Mouse (Mus musculus): ENCODE data around the gene Atf3.

Atf3 gene

DNA sequence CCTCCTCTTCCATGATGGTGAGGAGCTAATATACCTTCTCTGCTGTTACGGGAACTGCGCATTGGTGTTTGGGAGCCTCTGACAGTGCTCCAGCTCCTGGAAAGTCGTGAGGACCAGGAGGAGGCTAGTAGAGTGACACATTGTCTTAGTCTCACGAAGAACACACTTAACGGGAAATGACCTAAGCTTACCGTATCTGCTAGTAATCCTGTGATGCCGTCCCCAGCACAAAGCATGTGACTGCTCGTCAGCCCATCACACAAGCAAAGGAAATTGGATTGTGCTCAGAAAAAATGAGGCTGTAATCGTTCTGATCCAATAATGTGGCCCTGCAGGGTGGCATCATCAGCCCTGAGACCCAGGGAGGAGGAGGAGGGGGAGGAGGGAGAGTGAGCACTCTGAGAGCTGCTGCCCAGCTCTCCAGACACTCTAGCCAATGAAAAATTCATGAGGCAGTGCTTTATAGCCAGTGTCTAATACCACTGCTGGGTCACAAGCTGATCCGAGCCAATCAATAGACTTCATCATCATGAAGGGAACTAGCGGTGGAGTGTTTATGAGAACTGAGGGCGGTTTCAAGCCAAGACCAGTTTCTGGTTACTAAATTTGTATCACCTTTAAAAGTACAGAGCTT lies 24.3 kb upstream of the Atf3 start:
- no peak for TF ChIP-seq GATA4 (IDR thresholded peaks at IDR 0.05; ENCODE audit: insufficient replicate concordance, low read length)

GRCm38 (mm10) chr1:191241574-191241973 lies 23.7 kb upstream of the Atf3 start:
- no peak for TF ChIP-seq GATA4 (IDR thresholded peaks at IDR 0.05; ENCODE audit: insufficient replicate concordance, low read length)

GRCm38 (mm10) chr1:191239602-191240001 lies 21.8 kb upstream of the Atf3 start:
- TF ChIP-seq GATA4 (IDR thresholded peaks at IDR 0.05; ENCODE audit: insufficient replicate concordance, low read length) = no peak

DNA sequence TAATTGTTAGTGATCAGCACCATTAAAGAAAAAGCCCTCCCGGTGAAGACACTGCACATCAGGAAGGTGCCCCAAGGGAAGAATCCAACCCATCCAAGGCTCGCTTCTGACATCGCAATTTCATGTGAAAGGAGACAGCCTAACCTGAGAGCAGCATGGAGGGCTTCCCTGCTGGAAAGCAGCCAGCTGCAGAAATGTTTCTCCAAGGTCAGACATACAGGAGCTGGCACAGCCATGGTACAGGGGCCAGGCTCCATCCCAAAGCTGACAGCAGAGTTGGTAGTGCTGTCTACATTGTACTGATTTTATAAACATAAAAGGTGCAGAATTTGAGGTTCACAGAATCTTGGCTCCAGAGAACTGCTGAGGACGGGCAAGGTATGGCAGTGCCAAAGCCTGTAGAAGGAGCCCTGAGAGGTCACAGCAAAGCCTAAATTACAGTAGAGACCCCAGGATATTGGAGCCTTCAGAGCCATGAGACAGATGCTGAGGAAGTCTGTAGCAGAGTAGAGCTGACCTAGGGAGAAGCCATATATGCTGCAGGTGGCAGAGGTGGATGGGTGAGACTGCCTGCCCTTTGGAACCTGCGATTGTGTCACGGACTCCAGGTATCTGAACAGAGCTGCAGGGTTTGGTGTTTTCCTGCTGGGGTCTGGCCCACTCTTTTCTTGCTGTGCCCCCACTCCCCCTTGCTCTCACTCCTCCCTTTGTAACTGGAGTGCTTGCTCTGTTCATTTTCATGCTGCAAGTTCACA lies 18.1 kb upstream of the Atf3 start:
- TF ChIP-seq GATA4 (IDR thresholded peaks at IDR 0.05; ENCODE audit: insufficient replicate concordance, low read length) = no peak

DNA sequence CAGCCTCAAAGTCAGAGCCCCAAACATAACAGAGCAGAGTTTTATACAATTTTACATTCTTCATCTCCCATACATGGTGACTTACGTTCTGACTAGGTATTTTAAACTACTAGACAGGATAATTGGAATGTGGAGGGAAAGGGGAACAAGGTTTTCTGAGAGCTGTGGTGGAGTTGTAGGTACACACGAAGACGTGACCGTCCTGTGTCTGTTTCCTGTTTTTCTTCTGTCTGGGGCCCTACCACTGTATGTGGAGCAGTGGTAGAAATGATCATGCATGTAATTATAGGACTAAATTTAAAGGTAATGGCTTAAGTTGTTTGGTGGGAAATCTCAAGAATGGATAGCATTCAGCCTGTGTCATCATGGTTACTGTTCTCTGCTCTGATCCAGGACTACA lies 17.0 kb upstream of the Atf3 start:
- no peak for TF ChIP-seq GATA4 (IDR thresholded peaks at IDR 0.05; ENCODE audit: insufficient replicate concordance, low read length)

- no peak for TF ChIP-seq GATA4 (IDR thresholded peaks at IDR 0.05; ENCODE audit: insufficient replicate concordance, low read length)
Observed at GRCm38 (mm10) chr1:191230355-191230931, 12.6 kb upstream of the Atf3 start.

GRCm38 (mm10) chr1:191226570-191226969 lies 8.7 kb upstream of the Atf3 start:
- no peak for TF ChIP-seq GATA4 (IDR thresholded peaks at IDR 0.05; ENCODE audit: insufficient replicate concordance, low read length)

DNA sequence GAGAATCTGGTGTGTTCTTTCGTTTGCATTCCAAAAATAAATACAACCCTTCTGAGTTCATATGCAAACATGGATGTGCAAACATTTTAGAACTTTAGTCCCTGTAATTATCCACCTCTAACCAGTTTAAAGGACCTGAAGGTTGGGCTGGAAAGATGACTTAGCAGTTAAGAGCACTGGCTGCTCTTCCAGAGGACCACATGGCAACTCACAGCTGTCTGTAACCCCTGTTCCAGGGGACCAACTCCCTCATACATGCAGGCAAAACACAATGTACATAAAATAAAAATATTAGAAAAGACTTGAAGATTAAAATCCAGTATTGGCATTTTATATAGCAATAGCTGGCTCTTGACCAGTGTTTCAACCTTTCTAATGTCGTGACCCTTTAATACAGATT lies 7.9 kb upstream of the Atf3 start:
- TF ChIP-seq GATA4 (IDR thresholded peaks at IDR 0.05; ENCODE audit: insufficient replicate concordance, low read length) = no peak

DNA sequence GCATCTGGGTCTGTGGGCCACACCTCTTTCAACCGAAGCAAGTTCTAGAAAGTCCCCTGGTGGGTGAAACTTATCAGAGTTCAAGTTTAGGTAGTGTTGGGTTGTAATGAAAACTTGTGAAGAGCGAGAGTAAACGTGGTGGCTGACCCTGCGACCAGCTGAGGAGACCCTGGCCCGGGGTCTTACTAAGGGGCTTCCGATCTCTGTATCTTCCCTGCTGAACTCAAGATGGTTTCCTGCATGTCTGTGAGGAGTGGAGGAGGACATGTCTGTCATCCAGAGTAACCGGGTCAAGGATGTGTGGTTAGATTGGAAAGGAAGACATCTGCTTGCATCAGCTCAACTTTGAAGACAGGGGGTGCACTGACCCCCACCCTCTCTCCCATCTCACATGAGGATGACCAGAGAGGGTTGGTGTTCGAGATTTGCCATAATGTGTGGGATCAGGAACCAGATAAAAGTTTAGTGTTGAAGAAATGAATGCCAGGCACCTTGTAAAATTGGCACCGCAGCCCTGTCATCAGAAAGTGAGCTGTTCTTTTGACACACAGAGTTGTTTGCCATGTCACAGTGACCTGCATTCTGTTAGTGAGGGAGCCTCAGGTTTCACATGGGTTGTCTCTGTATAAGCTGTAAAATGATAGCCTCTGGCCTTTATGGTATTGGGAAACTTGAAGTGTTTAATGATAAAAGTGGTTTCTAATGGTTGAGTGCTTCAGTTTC lies 7.3 kb upstream of the Atf3 start:
- TF ChIP-seq GATA4 (IDR thresholded peaks at IDR 0.05; ENCODE audit: insufficient replicate concordance, low read length) = no peak

GRCm38 (mm10) chr1:191224302-191224980 lies 6.6 kb upstream of the Atf3 start:
- peak; percentile 5; the same call in 1 of the 2 replicates for TF ChIP-seq GATA4 (IDR thresholded peaks at IDR 0.05; ENCODE audit: insufficient replicate concordance, low read length)

DNA sequence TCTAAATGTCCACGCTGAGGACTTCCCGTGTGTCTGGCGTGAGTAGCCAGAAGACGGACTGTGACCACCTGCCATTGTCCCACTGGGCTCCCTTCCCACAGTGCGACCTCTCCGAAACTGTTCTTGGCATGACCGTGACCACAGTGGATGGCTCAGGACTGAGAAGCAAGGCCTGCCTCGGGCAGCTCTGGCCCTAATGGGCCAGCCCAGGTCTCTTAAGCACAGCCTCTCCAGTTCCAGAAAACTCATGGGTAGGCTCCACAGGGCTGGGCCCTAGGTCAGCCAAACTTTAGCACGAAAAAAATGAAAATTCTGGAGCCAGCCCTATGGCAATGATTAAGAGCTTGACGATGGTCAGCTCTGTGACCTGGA lies 6.1 kb upstream of the Atf3 start:
- TF ChIP-seq GATA4 (IDR thresholded peaks at IDR 0.05; ENCODE audit: insufficient replicate concordance, low read length) = no peak

DNA sequence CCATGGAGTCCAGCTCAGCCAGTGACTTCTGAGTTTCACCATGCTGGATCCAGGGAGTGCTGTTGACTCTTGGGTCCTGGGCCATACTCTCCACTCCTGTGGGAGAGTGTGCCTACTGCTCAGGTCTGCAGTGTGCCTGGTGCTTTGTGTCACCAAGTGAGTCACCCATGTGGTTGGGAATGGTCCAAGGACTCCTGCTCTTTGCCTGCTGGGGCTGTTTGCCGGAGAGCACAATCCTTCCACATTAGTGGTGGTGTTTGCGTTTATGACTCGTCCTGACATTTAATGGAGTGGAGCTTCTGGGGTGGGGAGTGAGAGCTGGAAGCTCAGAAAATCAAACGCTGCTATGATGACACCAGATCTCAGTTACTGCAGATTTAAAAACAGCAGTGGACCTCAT lies 4.2 kb upstream of the Atf3 start:
- TF ChIP-seq GATA4 (IDR thresholded peaks at IDR 0.05; ENCODE audit: insufficient replicate concordance, low read length) = no peak

DNA sequence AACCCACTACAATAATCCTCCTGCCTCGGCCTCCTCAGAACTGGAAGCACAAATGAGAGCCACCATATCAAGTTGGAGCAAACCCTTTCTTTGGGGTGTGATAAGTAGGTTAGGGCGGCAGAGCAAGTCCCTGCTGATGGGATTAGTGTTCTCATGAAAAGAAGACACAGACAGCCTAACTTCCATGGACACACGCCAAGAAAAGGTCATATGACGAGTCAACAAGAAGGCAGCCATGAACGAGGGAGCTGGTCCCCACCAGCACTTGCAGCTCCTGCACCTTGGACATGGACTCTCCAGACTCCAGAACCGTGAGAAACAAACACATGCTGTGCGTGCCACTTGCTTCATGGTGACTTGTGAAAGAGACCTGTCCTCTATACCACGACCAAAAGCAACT lies 2.7 kb upstream of the Atf3 start:
- no peak for TF ChIP-seq GATA4 (IDR thresholded peaks at IDR 0.05; ENCODE audit: insufficient replicate concordance, low read length)

DNA sequence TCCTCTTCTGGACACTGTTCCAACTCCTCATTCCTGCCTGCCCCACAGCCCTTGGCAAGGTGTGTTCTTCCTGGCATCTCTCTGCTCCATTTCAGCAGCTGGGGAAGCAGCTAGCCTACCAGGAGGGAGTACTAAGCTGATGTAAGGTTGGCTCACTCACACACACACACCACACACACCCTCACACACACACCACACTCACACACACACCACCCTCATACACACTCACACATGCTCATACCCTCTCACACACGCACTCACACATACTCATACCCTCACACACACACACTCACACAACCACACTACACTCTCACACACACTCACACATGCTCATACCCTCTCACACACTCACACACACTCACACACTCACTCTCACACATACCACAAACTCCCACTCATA lies 1.9 kb upstream of the Atf3 start:
- TF ChIP-seq GATA4 (IDR thresholded peaks at IDR 0.05; ENCODE audit: insufficient replicate concordance, low read length) = no peak

DNA sequence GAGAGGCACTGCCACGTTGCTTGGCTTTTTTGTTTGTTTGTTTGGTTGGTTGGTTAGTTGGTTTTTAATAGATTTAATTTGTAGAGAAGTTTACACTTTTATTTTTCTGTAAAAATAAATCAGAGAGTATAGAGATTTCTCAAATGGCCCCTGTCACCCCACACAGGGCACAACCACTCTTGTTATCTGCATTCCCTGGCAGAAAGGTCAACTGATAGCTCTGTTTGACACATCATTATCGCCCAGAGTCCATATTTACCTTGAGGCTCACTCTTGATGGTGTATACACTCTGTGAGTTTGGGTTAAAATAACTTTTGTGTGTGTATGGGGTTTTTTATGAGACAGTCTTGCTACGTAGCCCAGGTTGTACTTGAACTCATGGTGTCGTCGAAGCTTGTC lies 744 bp upstream of the Atf3 start:
- TF ChIP-seq GATA4 (IDR thresholded peaks at IDR 0.05; ENCODE audit: insufficient replicate concordance, low read length) = no peak
